Mouse (Mus musculus) heart, postnatal 25 days (tissue): Measurements from ENCODE around the gene Enpep. TPM values are rescaled to one million over a fixed set of nuclear protein-coding genes. Genes with fewer than 3 reads are reported as not detected.

ENCODE experiments used
- DNase-seq: peaks from one replicate; pipeline ENCODE4 v3.0.0; 2022; ENCODE audit warnings: low spot score
- intact Hi-C: fragments of 180-260 bp; cut with DNase I; formaldehyde crosslinking; loops from one replicate; pipeline ENCODE4 v1.15.1; 2025
- total RNA-seq, 2 experiments: library from RNA; stranded (reverse); gene quantifications; 2 replicates each; pipeline ENCODE4 v1.2.3; 2021

The Enpep gene
- total RNA-seq, 2 experiments from 2014 or later: 6.6 to 8.0 TPM

- intact Hi-C loops: no loop called here
- DNase-seq: no peak
Observed at GRCm38 (mm10) chr3:129258497-129258896, 74.0 kb downstream of the Enpep start.

- intact Hi-C loops: no loop called here
- no peak for DNase-seq
Observed at GRCm38 (mm10) chr3:129256766-129257165, 75.8 kb downstream of the Enpep start.

DNA sequence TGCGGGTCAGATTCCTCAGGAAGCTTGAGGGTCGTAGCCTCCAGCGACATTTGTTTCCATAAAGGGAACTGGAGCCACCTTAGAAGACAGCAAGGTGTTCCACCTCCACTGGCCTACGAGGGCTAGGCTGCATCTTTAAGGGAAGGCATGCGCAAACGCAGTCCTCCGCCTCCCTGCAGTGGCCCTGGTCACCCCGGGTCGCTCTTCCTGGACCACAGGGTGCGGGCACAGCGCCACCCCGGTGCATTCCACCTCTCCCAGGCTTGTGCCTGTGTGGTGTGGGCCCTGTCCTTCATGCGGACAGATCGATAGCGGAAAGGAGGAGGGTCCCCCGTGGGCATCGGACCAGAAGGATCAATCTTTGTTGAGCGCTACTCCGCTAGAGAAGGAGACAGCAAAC is 76.2 kb downstream of the Enpep start:
- intact Hi-C loops: no loop called here

DNA sequence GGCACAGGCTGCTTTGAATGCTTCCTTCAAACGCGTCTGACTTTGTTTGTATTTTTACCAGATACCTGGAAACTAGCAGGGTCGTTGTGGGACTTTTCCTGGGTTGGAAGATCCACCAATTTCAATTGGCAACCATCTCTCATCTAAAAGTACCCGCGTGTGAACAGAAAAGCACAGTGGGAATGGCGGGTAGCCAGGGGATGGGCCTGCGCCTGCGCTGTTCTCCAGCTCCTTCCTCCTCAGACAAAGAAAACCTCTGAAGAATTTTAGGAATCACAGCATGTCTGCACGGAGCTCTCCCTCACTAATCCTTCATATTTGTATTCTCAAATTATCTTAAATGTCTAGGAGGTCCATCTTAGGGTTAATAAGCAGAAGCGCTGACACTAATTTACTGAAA is 78.3 kb downstream of the Enpep start:
- intact Hi-C loops: no loop called here
- no peak for DNase-seq

More for the DNA sequence above, 76.2 kb downstream of the Enpep start:
- DNase-seq: no peak

DNA sequence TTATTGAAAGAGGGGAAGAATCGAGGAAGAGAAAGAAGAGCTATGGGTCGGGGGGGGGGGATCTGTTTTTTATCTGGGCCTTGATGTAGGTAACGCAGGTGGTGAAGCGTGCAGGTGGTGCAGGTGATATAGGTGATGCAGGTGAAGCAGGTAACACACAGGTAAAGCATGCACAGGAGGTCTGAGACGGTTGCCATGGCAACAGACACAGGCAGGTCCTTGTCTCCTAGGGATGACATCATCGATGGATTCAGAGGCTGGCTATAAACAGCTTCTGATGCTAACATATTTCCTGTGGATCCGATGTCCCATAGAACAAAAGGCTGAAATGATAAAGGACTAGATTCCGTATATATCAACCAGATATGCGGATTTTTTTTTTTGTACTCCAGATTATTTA is 81.5 kb downstream of the Enpep start:
- no peak for DNase-seq
- intact Hi-C loops: no loop called here

DNA sequence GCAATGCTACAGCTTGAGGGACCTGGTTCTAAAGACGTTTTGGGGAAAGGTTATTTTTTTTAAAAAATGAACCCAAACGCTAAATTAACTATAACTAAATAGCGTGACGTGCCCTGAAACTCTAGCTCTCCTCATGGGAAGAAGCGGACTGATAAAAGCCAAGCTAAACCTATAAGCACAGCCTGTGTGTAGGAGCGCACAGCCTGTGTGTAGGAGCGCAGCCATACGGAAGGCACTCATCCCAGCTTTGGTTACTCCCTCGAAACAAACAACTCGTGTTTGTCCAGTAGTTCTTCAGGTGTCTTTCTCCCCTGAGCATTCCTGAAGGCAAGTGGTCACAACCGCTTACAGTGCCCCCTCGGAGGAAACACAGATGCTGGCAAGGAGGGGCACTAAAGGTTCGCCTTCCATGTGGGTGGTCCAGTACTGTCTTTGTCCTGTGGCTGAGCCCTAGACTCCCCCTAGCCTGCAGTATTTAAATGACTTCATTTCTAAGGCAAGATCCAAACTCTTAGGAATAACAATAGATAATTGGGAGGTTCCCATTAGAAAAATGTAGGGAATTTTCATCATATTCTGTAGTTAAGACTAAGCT is 93.8 kb downstream of the Enpep start:
- intact Hi-C loops: no loop called here
- DNase-seq: no peak

GRCm38 (mm10) chr3:129238010-129238409 is 94.5 kb downstream of the Enpep start:
- no peak for DNase-seq
- intact Hi-C loops: no loop called here

- intact Hi-C loops: no loop called here
Observed at GRCm38 (mm10) chr3:129227331-129227730, 105.2 kb downstream of the Enpep start.

DNA sequence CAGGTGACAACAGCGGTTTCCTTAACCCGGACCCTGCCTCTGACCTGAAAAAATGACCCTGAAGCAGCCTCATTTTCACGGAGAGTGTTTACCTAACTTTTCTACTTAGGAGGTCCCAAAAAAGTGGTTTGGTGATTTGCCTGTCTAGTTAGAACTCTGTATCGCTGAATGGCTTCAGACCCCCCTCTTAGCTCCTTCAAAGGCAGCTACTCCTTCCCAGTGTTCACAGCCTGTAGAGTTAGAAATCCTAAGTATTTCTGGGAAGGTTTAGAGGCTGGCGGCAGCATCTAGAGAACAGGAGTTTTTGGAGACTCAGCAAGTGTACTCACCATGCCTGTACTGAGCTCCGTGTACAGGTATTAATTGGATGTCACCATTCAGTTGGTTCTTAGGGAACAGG is 105.8 kb downstream of the Enpep start:
- intact Hi-C loops: no loop called here
- no peak for DNase-seq

More at GRCm38 (mm10) chr3:129227331-129227730, 105.2 kb downstream of the Enpep start:
- no peak for DNase-seq

DNA sequence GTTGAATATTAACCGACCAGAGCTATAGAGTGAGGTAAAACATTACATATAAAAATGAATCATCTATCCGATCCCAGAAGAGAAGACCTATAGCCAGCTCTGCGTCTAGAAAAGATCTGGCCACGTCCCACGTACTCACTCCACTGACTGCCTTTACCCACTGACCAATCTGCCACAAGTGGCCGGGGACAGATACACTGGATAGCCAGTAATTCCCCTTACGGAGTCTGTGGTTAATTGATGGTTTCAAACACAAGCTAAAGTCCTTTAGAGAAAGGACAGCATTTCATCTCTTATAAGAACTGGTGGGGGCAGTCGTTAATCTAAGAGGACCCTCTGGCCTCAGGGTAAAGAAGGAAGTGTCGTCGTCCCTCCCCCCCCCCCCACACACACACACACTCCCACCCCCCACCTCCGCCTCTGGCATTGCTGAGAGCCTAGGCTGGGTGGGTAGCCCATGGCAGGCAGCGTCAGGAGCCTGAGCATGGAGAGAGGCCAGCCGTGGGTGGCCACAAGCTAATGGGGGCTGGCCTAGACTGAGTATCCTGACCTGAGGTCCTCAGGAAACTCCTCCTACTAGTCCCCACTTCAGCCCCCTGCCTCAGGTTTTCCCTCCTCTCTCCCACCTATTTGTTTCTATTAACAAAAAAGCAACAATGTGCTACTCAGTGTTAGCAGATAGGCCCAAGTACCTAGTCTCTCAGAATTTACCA is 106.8 kb downstream of the Enpep start:
- intact Hi-C loops: no loop called here

GRCm38 (mm10) chr3:129224806-129225576 is 107.5 kb downstream of the Enpep start:
- intact Hi-C loops: no loop called here
- no peak for DNase-seq

More for the DNA sequence above, 106.8 kb downstream of the Enpep start:
- DNase-seq: no peak

DNA sequence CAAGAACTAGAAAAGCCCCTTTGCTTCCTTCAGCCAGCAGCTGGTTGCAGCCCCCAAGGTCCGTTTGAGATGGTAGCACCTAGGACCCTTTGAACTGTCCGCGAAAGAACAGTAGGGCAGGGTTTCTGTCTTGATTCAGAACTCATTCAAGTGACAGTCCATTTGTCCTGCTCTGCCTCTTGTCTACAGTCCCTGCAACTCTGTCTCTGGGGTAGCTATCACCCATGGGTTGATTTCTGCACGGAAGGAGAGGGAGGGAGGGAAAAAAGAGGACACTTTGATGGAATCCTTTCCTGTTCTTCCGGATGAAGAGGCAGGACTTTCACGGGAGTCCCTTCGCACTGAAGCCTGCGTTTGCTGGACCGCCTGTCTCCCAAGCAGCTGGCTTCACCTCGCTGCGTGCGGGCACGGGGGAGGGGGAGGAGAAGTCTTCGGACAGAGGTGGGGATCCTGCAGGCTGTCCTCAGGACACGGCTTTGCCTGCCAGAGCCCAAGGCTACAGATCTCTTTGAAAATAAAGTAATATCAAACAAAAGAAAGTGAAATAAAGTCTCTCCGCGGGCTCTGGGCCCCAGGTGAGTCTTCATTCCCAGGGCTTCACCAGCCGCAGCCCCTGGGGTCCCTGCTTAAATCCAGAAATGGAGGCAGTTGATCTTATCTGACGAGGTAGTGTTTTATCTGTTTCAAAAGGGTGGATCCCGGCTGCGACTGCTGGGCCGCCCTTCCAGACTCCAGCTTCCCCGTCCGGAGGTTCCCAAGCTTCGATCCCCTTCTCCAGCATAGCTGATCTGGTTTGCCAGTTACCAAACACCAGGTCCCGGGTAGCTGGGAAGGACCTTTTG is 108.3 kb downstream of the Enpep start:
- DNase-seq: no peak
- intact Hi-C loops: no loop called here

- no peak for DNase-seq
- intact Hi-C loops: no loop called here
Observed at GRCm38 (mm10) chr3:129223401-129223800, 109.1 kb downstream of the Enpep start.

- intact Hi-C loops: no loop called here
- DNase-seq: no peak
Observed at GRCm38 (mm10) chr3:129222448-129223290, 109.9 kb downstream of the Enpep start.

- intact Hi-C loops: no loop called here
- DNase-seq: no peak
Observed at GRCm38 (mm10) chr3:129221380-129222260, 110.9 kb downstream of the Enpep start.

DNA sequence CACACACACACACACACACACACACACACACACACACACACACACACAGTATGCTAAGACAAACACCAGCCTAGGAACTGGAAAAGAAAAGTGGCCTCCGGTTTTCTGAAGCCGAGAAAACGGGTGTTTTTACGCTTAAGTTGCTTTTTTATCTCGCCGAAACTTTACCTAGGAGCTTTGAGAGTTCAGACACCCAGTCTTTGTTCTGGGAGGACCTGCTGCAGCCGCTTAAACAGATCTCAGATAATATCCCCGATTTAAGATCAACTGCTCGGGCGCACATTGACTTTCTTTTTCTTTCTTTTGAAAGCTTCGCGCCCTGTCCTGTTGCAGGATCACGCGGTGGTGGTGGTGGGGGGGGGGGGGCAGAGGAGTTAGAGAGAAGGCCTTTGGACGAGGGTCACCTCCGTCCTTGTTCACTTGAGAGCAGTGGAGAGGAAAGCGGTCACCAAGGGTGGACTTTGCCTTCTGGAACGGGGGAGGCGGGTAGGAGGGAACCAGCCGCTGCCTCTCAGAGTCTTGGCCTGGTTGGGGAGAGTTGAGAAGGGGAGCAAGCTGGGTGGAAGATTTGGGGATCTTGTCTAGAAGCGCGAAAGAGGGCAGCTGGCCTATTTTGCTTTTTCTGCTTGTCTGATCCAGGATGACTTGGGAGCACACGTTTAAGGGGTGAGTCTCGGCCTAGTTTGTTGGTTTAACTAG is 111.7 kb downstream of the Enpep start:
- DNase-seq: no peak
- intact Hi-C loops: no loop called here

DNA sequence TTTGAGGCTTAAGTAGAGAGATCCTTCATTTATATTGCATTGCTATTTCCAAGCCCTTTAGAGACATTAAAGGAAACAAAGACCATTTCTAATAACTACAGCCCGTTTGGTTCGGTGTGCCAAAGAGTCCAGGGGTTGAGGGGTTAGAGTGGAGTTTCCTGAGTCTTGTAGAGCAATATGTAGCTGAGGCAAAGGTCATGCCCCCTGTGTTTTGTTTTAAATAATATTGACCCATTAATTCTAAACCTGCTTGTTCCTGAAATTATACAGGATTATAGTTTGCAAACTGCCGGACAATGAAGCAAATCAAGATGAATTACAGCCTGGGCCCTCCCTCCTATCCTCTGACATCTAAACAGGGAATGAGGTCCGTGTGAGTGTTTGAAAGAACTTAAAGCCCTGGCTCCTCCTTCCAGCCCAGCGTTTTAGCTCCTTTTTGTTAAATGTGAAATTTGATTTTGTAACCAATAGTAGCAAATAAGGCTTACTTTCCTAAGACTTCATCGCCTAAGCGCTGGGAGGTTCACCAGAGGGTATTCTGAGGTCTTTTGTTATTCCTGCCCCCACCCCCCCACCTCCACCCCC is 112.3 kb downstream of the Enpep start:
- no peak for DNase-seq
- intact Hi-C loops: no loop called here
